Mouse (Mus musculus) heart, embryonic 11.5 days (tissue): ENCODE measurements around the gene Arl5c. TPM values are rescaled to one million over a fixed set of nuclear protein-coding genes. Genes with fewer than 3 reads are reported as not detected.
A peak's percentile ranks its signal among the peaks of the same experiment; 100 is the strongest.

Experiments
- ATAC-seq: fragments of 200-750 bp; cut with Nextera tagmentation; replicated peaks from 2 replicates; pipeline ENCODE4 v1.8.0; 2017; ENCODE audit warnings: moderate library complexity; ENCODE audit not compliant: insufficient number of reproducible peaks, low FRiP score, low TSS enrichment
- H3K27ac ChIP-seq: fragments of 300-500 bp; sonication (generic); 2 replicates; pipeline ENCODE4 v1.5.1; 2014; ENCODE audit warnings: mild to moderate bottlenecking, low read depth, low read length
- H3K27me3 ChIP-seq: fragments of 300-500 bp; sonication (generic); 2 replicates; pipeline ENCODE4 v1.6.1; 2014; ENCODE audit warnings: mild to moderate bottlenecking, low read length, mixed read lengths; ENCODE audit not compliant: control insufficient read depth, insufficient read depth
- H3K36me3 ChIP-seq: fragments of 300-500 bp; sonication (generic); 2 replicates; pipeline ENCODE4 v1.6.1; 2014; ENCODE audit warnings: mild to moderate bottlenecking, low read length, moderate library complexity, mixed read lengths; ENCODE audit not compliant: control insufficient read depth, insufficient read depth
- H3K4me1 ChIP-seq: fragments of 300-500 bp; sonication (generic); 2 replicates; pipeline ENCODE4 v1.6.1; 2014; ENCODE audit warnings: low read length; ENCODE audit not compliant: control insufficient read depth, insufficient read depth
- H3K4me2 ChIP-seq: fragments of 300-500 bp; sonication (generic); 2 replicates; pipeline ENCODE4 v1.6.1; 2014; ENCODE audit warnings: mild to moderate bottlenecking, moderate library complexity
- H3K4me3 ChIP-seq: fragments of 300-500 bp; sonication (generic); 2 replicates; pipeline ENCODE4 v1.5.1; 2014; ENCODE audit warnings: low read depth, low read length
- H3K9ac ChIP-seq: fragments of 300-500 bp; sonication (generic); 2 replicates; pipeline ENCODE4 v1.6.1; 2014; ENCODE audit warnings: mild to moderate bottlenecking, low read depth, low read length, moderate library complexity
- H3K9me3 ChIP-seq: fragments of 300-500 bp; sonication (generic); replicated peaks from 2 replicates; pipeline ENCODE4 v1.6.1; 2016; ENCODE audit warnings: low read length; ENCODE audit not compliant: control insufficient read depth
- WGBS: fragments of 180-500 bp; shearing (Covaris S2); extraction: QIAGEN DNeasy Blood & Tissue Kit; methylation state at CpG from one replicate; pipeline ENCODE4 v1.1.7; 2014; ENCODE audit not compliant: insufficient replicate concordance; 5-methylcytosine and 5-hydroxymethylcytosine counted together
- polyA plus RNA-seq: library from polyadenylated mRNA; unstranded; fragments of >200 nt; fragmentation: Nextera tagmentation; extraction: Ambion mirVana; gene quantifications from 2 replicates; pipeline ENCODE4 v1.2.1, GENCODE M21; 2014

Gene Arl5c
- 7.2 and 8.0 TPM in 2 replicates for polyA plus RNA-seq

- H3K27ac ChIP-seq = no peak within 1 kb of the TSS
- peak within 1 kb of the TSS; percentile 95 for H3K4me2 ChIP-seq
- H3K9me3 ChIP-seq = no peaks in the 10 kb centered on the region
- H3K4me1 ChIP-seq = peaks cover 7% of the 10 kb centered on the region; the same call in 1 of the 2 replicates
- no peaks in the 10 kb centered on the region for H3K36me3 ChIP-seq
- WGBS = 2% methylated on average over 25 of the region's 26 CpGs
- H3K9ac ChIP-seq = peak within 1 kb of the TSS; percentile 47
- ATAC-seq = no peak
- peaks cover 28% of the 10 kb centered on the region for H3K27me3 ChIP-seq
- H3K4me3 ChIP-seq = peak within 1 kb of the TSS; percentile 49
Measured at GRCm38 (mm10) chr11:97995564-97996288, at the start of gene Arl5c. Arl5c (minus strand) TSS chr11:97996181.

- Histone ChIP-seq H3K27me3 (peaks cover 28% of the 10 kb centered on the region), H3K4me2 (no peak overlapping the region), H3K4me1 (0 out of 2 replicates have a peak, but pooled peaks cover 3% of the 10 kb centered on the region), H3K27ac (no peak overlapping the region), H3K36me3 (no peaks in the 10 kb centered on the region), H3K9me3 (no peaks in the 10 kb centered on the region), H3K9ac (no peak overlapping the region), H3K4me3 (no peak overlapping the region)
- 57% methylated on average over 4 of the region's 4 CpGs for WGBS
- ATAC-seq = no peak
Measured at GRCm38 (mm10) chr11:98045596-98045995, 49.6 kb upstream of the Arl5c start.

GRCm38 (mm10) chr11:98044074-98044473 lies 48.1 kb upstream of the Arl5c start:
- Histone ChIP-seq H3K4me2 (no peak overlapping the region), H3K27me3 (peaks cover 15% of the 10 kb centered on the region; the same call in 1 of the 2 replicates), H3K4me3 (no peak overlapping the region), H3K9me3 (no peaks in the 10 kb centered on the region), H3K36me3 (no peaks in the 10 kb centered on the region), H3K27ac (no peak overlapping the region), H3K4me1 (0 out of 2 replicates have a peak, but pooled peaks cover 3% of the 10 kb centered on the region), H3K9ac (no peak overlapping the region)
- ATAC-seq = no peak
- WGBS = 68% methylated on average over 5 of the region's 5 CpGs

DNA sequence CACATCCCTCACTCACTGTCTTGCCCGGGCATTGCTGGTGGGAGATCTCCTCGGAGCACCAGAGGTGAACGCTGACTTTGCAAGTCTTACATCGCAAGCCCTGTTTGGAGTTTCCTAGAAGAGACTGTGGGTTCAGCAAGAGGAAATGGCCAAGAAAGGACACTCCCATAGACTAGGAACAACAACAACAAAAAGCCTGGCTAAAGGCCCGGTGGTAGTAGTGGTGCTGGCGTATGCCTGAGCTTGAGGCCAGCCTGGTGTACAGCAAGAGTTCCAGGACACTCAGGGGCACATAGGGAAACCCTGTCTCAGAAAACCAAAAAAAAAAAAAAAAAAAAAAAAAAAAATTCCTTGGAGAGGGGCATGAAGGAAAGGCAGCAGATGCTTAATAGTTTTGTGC lies 46.8 kb upstream of the Arl5c start:
- H3K27me3 ChIP-seq = peaks cover 15% of the 10 kb centered on the region
- H3K9me3 ChIP-seq = no peaks in the 10 kb centered on the region
- H3K27ac ChIP-seq = no peak overlapping the region
- peaks cover 5% of the 10 kb centered on the region; the same call in 1 of the 2 replicates for H3K4me1 ChIP-seq
- H3K36me3 ChIP-seq = no peaks in the 10 kb centered on the region
- WGBS = 69% methylated on average over 6 of the region's 6 CpGs
- H3K9ac ChIP-seq = no peak overlapping the region
- H3K4me2 ChIP-seq = no peak overlapping the region
- H3K4me3 ChIP-seq = no peak overlapping the region
- ATAC-seq = no peak

GRCm38 (mm10) chr11:98040975-98041374 lies 45.0 kb upstream of the Arl5c start:
- Histone ChIP-seq H3K4me2 (no peak overlapping the region), H3K27me3 (peaks cover 19% of the 10 kb centered on the region), H3K36me3 (no peaks in the 10 kb centered on the region), H3K9me3 (no peaks in the 10 kb centered on the region), H3K4me1 (peaks cover 9% of the 10 kb centered on the region; the same call in 1 of the 2 replicates), H3K4me3 (no peak overlapping the region), H3K27ac (no peak overlapping the region), H3K9ac (no peak overlapping the region)
- WGBS = 63% methylated on average over 8 of the region's 8 CpGs
- ATAC-seq = no peak

GRCm38 (mm10) chr11:98037871-98038270 lies 41.9 kb upstream of the Arl5c start:
- peaks cover 16% of the 10 kb centered on the region; the same call in 1 of the 2 replicates for H3K4me1 ChIP-seq
- H3K9me3 ChIP-seq = no peaks in the 10 kb centered on the region
- no peaks in the 10 kb centered on the region for H3K36me3 ChIP-seq
- H3K4me3 ChIP-seq = no peak overlapping the region
- no peak overlapping the region for H3K27ac ChIP-seq
- no peak overlapping the region for H3K4me2 ChIP-seq
- peaks cover 19% of the 10 kb centered on the region for H3K27me3 ChIP-seq
- no peak for ATAC-seq
- WGBS = 54% methylated on average over 14 of the region's 14 CpGs
- no peak overlapping the region for H3K9ac ChIP-seq

DNA sequence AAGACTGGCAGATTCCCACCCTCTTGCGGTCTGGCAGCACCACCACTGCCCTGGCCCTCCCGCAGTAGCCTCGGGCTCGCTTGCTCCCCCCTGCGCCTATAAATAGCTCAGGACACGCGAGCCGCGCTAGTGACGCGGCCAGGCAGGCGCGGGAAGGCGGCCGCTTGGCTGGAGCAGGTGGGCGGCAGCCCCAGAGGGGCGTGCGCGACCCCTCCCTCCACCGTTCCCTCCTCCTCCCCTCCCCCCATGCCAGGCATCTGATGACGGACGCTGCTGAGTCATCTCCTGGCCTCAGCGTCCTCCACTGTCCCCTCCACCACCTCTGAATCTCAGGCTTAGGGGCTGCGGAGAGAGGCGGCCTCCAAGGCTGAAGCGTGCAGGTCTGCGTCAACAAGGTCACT lies 40.0 kb upstream of the Arl5c start:
- peak overlapping the region; percentile 38 for H3K4me3 ChIP-seq
- no peak overlapping the region for H3K27ac ChIP-seq
- H3K4me1 ChIP-seq = peaks cover 16% of the 10 kb centered on the region; the same call in 1 of the 2 replicates
- H3K4me2 ChIP-seq = peak overlapping the region; percentile 74
- peaks cover 19% of the 10 kb centered on the region for H3K27me3 ChIP-seq
- peak; percentile 47 for ATAC-seq
- H3K9ac ChIP-seq = peak overlapping the region; percentile 49; the same call in 1 of the 2 replicates
- under 1% methylated on average over 27 of the region's 27 CpGs for WGBS
- H3K9me3 ChIP-seq = no peaks in the 10 kb centered on the region
- H3K36me3 ChIP-seq = no peaks in the 10 kb centered on the region

DNA sequence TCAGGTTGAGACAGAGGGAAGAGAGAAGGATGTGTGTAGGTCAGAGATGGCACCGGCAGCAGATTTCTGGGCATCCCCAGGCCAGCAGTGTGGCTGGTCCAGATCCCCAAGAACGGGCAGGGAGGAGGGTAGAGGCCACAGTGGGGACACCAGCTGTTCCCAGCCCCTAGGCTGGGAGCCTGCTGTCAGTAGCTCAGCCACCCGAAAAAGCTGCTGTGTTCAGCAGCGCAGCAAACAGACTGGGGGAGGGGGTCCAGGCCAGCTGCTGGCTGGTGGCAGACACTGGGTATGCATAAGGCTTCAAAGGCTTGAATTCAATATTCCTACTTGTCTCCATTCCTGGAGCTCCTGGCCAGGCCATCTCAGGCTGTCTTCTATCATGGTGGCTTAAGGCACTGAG lies 38.9 kb upstream of the Arl5c start:
- no peak overlapping the region for H3K4me3 ChIP-seq
- H3K4me1 ChIP-seq = peaks cover 16% of the 10 kb centered on the region; the same call in 1 of the 2 replicates
- ATAC-seq = no peak
- peaks cover 19% of the 10 kb centered on the region for H3K27me3 ChIP-seq
- H3K9ac ChIP-seq = no peak overlapping the region
- peaks cover 7% of the 10 kb centered on the region; the same call in 1 of the 2 replicates for H3K36me3 ChIP-seq
- H3K27ac ChIP-seq = no peak overlapping the region
- WGBS = 45% methylated on average over 4 of the region's 4 CpGs
- H3K9me3 ChIP-seq = no peaks in the 10 kb centered on the region
- H3K4me2 ChIP-seq = no peak overlapping the region
